Mouse (Mus musculus): ENCODE results near the gene Crkl. TPM values are rescaled to one million over a fixed set of nuclear protein-coding genes. Genes with fewer than 3 reads are reported as not detected.

The Crkl gene
- 10 to 100 TPM; 53.1 to 60.0 TPM for total RNA-seq (2023)

GRCm38 (mm10) chr16:17451541-17452372 lies at the start of gene Crkl:
Crkl (plus strand) TSS chr16:17451987.

GRCm38 (mm10) chr16:17405736-17406443 lies 45.9 kb upstream of the Crkl start, which contains the start of the genes Snap29 and Pi4ka:
Snap29 (plus strand) TSS chr16:17405986.
Pi4ka (minus strand) TSS chr16:17406314.

GRCm38 (mm10) chr16:17489469-17490111 lies 37.8 kb downstream of the Crkl start, which contains the start of gene Aifm3:
Aifm3 (plus strand) TSS chr16:17489611.

GRCm38 (mm10) chr16:17508546-17509239 lies 56.9 kb downstream of the Crkl start, which contains the start of gene Lztr1:
Lztr1 (plus strand) TSS chr16:17508688.

DNA sequence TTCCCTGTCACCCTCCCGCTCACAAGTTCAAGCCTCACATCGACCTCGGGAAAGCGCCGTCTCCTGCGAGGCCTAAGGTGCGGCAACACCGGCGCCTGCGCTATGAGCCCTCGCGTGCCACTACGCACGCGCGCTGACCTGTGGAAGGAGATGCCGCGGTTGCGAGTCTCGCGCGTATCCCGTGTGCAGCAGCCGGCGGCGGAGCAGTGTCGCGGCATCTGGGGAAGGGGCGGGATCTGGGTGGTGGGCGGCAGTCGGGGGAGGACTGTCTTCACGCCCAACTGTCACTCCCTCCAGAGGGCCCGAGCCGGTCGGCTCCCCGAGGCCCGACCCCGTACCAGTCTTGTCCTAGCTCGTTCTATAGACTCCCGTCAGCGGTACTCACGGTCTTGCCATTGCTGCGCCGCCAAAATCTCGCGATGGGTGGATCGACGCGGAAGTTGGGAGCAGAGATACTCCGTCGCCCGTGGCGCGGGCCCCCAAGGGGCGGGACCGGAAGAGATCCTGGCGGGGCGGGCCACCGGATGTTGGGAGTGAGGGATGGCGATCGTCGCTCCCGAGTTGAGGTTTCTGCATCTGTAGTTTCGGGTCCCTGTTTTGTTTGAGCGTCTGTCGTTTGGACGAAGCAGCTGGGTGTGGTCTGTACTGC lies 79.0 kb downstream of the Crkl start, which contains the start of gene Thap7:
Gene Thap7 (minus strand): TSS at position 497 of the 649 bp plus-strand sequence.

Other genes starting within 250 kb of the Crkl start
- gene Ube2l3, start 249.3 kb upstream of the Crkl start, total RNA-seq (2023), result 100 to 1,000 TPM; 102 to 103 TPM
- gene Rimbp3, start 243.4 kb upstream of the Crkl start, total RNA-seq (2023), result under 1 TPM in 1 of 2 experiments, not detected in 1; 0.09 TPM
- 1 to 10 TPM; 2.5 to 3.1 TPM for gene Hic2, start 218.4 kb upstream of the Crkl start, total RNA-seq (2023)
- gene Tmem191c, start 175.9 kb upstream of the Crkl start, total RNA-seq (2023), result 10 to 100 TPM; 12.3 to 19.8 TPM
- gene Serpind1, start 120.6 kb upstream of the Crkl start, total RNA-seq (2023), result not detected
- 10 to 100 TPM; 68.9 to 71.8 TPM for gene Snap29, start 46.0 kb upstream of the Crkl start, total RNA-seq (2023)
- gene Pi4ka, start 45.7 kb upstream of the Crkl start, total RNA-seq (2023), result 100 to 1,000 TPM; 145 to 157 TPM
- not detected for gene Aifm3, start 37.6 kb downstream of the Crkl start, total RNA-seq (2023)
- 10 to 100 TPM; 66.5 to 67.0 TPM for gene Lztr1, start 56.7 kb downstream of the Crkl start, total RNA-seq (2023)
- gene Thap7, start 79.1 kb downstream of the Crkl start, total RNA-seq (2023), result 10 to 100 TPM; 33.2 to 39.1 TPM
- not detected for gene Lrrc74b, start 109.3 kb downstream of the Crkl start, total RNA-seq (2023)
- gene P2rx6, start 109.9 kb downstream of the Crkl start, total RNA-seq (2023), result not detected
- not detected for gene Slc7a4, start 131.2 kb downstream of the Crkl start, total RNA-seq (2023)
- 10 to 100 TPM; 48.1 to 61.0 TPM for gene Smpd4, start 167.4 kb downstream of the Crkl start, total RNA-seq (2023)
- gene Ccdc74a, start 194.5 kb downstream of the Crkl start, total RNA-seq (2023), result under 1 TPM in 1 of 2 experiments, not detected in 1; 0.52 TPM

Measured in B cell, adult 67 days (primary cell).